20 mouse cellular contexts compared by ENCODE assay signal in the genomic region with DNA sequence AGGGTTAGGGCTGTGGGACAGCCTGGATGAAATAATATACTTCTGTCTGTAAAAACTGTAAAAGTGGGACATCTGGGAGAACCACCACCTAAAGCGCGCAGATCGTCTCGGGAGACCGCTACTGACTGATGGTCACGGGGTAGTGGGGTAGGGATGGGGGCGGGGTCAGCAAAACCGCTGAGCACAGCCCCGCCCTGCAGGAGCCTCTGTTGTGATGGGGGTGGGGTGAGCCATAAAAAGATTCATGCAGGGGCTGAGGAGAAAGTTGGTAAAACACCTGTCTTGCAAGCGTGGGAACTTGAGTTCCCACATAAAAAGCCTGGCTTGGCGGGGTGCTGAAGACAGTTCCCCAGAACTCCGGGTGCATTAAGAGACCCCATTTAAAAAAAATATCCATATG. TPM values are rescaled to one million over a fixed set of nuclear protein-coding genes. Genes with fewer than 3 reads are reported as not detected.
DNase-seq lines count a peak whose midpoint lies in the region; ATAC-seq lines count a peak whose summit lies in the region.
"Had no signal": no experiment of that assay in that cellular context is flagged by ENCODE, and none has a peak within 500 bp of the region (broad histone marks: within the 10 kb centered on the region; RNA-seq: fewer than 3 reads in every experiment).

No protein-coding gene starts in this region.

- 53% methylated on average over 12 of the region's 12 CpGs for WGBS in heart, embryonic 14.5 days
- 49% methylated on average over 12 of the region's 12 CpGs for WGBS in limb, embryonic 12.5 days
- 56% methylated on average over 12 of the region's 12 CpGs for WGBS in limb, embryonic 10.5 days
- 43% methylated on average over 12 of the region's 12 CpGs for WGBS in neural tube, embryonic 14.5 days

- H3K9ac ChIP-seq in heart, embryonic 14.5 days (ENCODE audit: low read length): no peak overlapping the region
- no peak overlapping the region for H3K9ac ChIP-seq in limb, embryonic 12.5 days (replicated peaks)
- H3K9ac ChIP-seq in neural tube, embryonic 14.5 days (replicated peaks; ENCODE audit: low read depth, low read length): no peak overlapping the region
- H3K9ac ChIP-seq: liver, embryonic 13.5 days had no signal

- intact Hi-C loops in heart, postnatal 25 days (cut with DNase I): loop anchor here (10.0 kb wide), 1 partner anchor 105 kb away; no protein-coding TSS in a partner anchor

- H3K27ac ChIP-seq in heart, embryonic 14.5 days (replicated peaks in 1 of 2; ENCODE audit: control insufficient read depth in 1 of 2, insufficient read depth in 1 of 2, low read depth in 2 of 2, low read length in 2 of 2): no peak overlapping the region
- H3K27ac ChIP-seq in limb, embryonic 12.5 days: no peak overlapping the region
- no peak overlapping the region for H3K27ac ChIP-seq in limb, embryonic 10.5 days
- no peak overlapping the region for H3K27ac ChIP-seq in neural tube, embryonic 14.5 days (ENCODE audit: low read depth, low read length)
- H3K27ac ChIP-seq: liver, embryonic 13.5 days had no signal

- 0 out of 2 replicates have a peak, but pooled peaks cover 3% of the 10 kb centered on the region for H3K9me3 ChIP-seq in heart, embryonic 14.5 days (ENCODE audit: control insufficient read depth, low read length)
- H3K9me3 ChIP-seq in limb, embryonic 12.5 days: peaks cover 5% of the 10 kb centered on the region
- H3K9me3 ChIP-seq in limb, embryonic 10.5 days (replicated peaks): no peaks in the 10 kb centered on the region
- no peaks in the 10 kb centered on the region for H3K9me3 ChIP-seq in neural tube, embryonic 14.5 days (ENCODE audit: control insufficient read depth, low read length)

- H3K36me3 ChIP-seq in heart, embryonic 14.5 days (ENCODE audit: control insufficient read depth, insufficient read depth, low read length): no peaks in the 10 kb centered on the region
- H3K36me3 ChIP-seq in limb, embryonic 12.5 days: no peaks in the 10 kb centered on the region
- no peaks in the 10 kb centered on the region for H3K36me3 ChIP-seq in limb, embryonic 10.5 days
- H3K36me3 ChIP-seq in neural tube, embryonic 14.5 days (ENCODE audit: control insufficient read depth, insufficient read depth, low read length): no peaks in the 10 kb centered on the region
- H3K36me3 ChIP-seq: liver, embryonic 13.5 days had no signal

- H3K27me3 ChIP-seq in heart, embryonic 14.5 days (ENCODE audit: control insufficient read depth, insufficient read depth, low read length): no peaks in the 10 kb centered on the region
- no peaks in the 10 kb centered on the region for H3K27me3 ChIP-seq in limb, embryonic 12.5 days
- H3K27me3 ChIP-seq in limb, embryonic 10.5 days (ENCODE audit: low read depth, poor library complexity, severe bottlenecking): no peaks in the 10 kb centered on the region
- no peaks in the 10 kb centered on the region for H3K27me3 ChIP-seq in neural tube, embryonic 14.5 days (ENCODE audit: control insufficient read depth, insufficient read depth, low read length)
- H3K27me3 ChIP-seq: liver, embryonic 13.5 days had no signal

- H3K4me3 ChIP-seq in heart, embryonic 14.5 days (ENCODE audit: control insufficient read depth in 1 of 2, insufficient read depth in 1 of 2, low read depth in 1 of 2, low read length in 2 of 2): no peak overlapping the region
- no peak overlapping the region for H3K4me3 ChIP-seq in limb, embryonic 12.5 days (replicated peaks)
- H3K4me3 ChIP-seq in limb, embryonic 10.5 days: no peak overlapping the region
- no peak overlapping the region for H3K4me3 ChIP-seq in neural tube, embryonic 14.5 days (ENCODE audit: low read depth, low read length)
- H3K4me3 ChIP-seq: liver, embryonic 13.5 days; megakaryocyte, embryonic 14.5 days had no signal

- peak overlapping the region; percentile 23 for H3K4me2 ChIP-seq in heart, embryonic 14.5 days (ENCODE audit: low read length)
- H3K4me2 ChIP-seq in limb, embryonic 12.5 days: peak overlapping the region; percentile 13; the same call in 1 of the 2 replicates
- H3K4me2 ChIP-seq in neural tube, embryonic 14.5 days (ENCODE audit: low read depth, low read length): peak overlapping the region; percentile 11; the same call in 1 of the 2 replicates
- H3K4me2 ChIP-seq: liver, embryonic 13.5 days had no signal

- H3K4me1 ChIP-seq in heart, embryonic 14.5 days (ENCODE audit: control insufficient read depth in 2 of 2, insufficient read depth in 2 of 2, low read length in 2 of 2): 0 out of 4 replicates have a peak, but pooled peaks cover 0 to 3% of the 10 kb centered on the region in 2 experiments
- peaks cover 6% of the 10 kb centered on the region; the same call in 1 of the 2 replicates for H3K4me1 ChIP-seq in limb, embryonic 12.5 days (replicated peaks)
- H3K4me1 ChIP-seq in limb, embryonic 10.5 days: peaks cover 11% of the 10 kb centered on the region
- H3K4me1 ChIP-seq in neural tube, embryonic 14.5 days (ENCODE audit: control insufficient read depth, insufficient read depth, low read length): no peaks in the 10 kb centered on the region
- H3K4me1 ChIP-seq: liver, embryonic 13.5 days had no signal

- no peak for DNase-seq in heart, postnatal 25 days (ENCODE audit: low spot score)
- no peak for DNase-seq in limb, embryonic 10.5 days (ENCODE audit: low spot score)
- DNase-seq in thymus, postnatal 4 days: peak; percentile 79
- no peak for DNase-seq in right cerebral cortex, postnatal 14 days
- DNase-seq: adrenal gland, adult 8-10 months; cerebellum, adult 11-12 months; cerebellum, postnatal 36 days; gastrocnemius, postnatal 36 days; kidney, adult 9 months; liver, embryonic 13.5 days had no signal

- no peak for ATAC-seq in heart, embryonic 14.5 days (ENCODE audit: insufficient number of reproducible peaks, insufficient read depth, low FRiP score, low read depth)
- no peak for ATAC-seq in limb, embryonic 12.5 days (ENCODE audit: insufficient number of reproducible peaks, insufficient read depth, low FRiP score, low TSS enrichment, low read depth)
- ATAC-seq in neural tube, embryonic 14.5 days (ENCODE audit: low read depth): peak; percentile 44; the same call in 1 of the 2 replicates
- ATAC-seq: hindbrain, embryonic 16.5 days; lung, postnatal 0 days; midbrain, embryonic 16.5 days had no signal

RNA-seq across cellular contexts. Expression of gene Rec114, which starts 26.2 kb away (rescaled TPM):
- polyA plus RNA-seq in heart, embryonic 14.5 days (2014; fragmentation: Nextera tagmentation; extraction: Ambion mirVana): 6.4 and 6.9 TPM in 2 replicates
- 1 to 10 TPM; 3.1 to 5.5 TPM for total RNA-seq in heart, postnatal 25 days (2021)
- polyA plus RNA-seq in limb, embryonic 12.5 days (2016; fragmentation: Nextera tagmentation; extraction: Ambion mirVana): 1.4 and 2.1 TPM in 2 replicates
- 1.4 and 1.7 TPM in 2 replicates for polyA plus RNA-seq in limb, embryonic 10.5 days (2016; fragmentation: Nextera tagmentation; extraction: Ambion mirVana)
- 2.1 and 3.1 TPM in 2 replicates for polyA plus RNA-seq in neural tube, embryonic 14.5 days (2014; fragmentation: Nextera tagmentation; extraction: Ambion mirVana)
- total RNA-seq: gastrocnemius, postnatal 36 days; layer of hippocampus, adult 18-20 months had no signal
- polyA plus RNA-seq: small intestine, adult 2 months had no signal

RNA-seq across cellular contexts. Expression of gene Hcn4, which starts 53.3 kb away (rescaled TPM):
- polyA plus RNA-seq in heart, embryonic 14.5 days (2014; fragmentation: Nextera tagmentation; extraction: Ambion mirVana): 2.0 and 3.6 TPM in 2 replicates
- 1 to 10 TPM; 6.5 to 7.0 TPM for total RNA-seq in heart, postnatal 25 days (2021)
- polyA plus RNA-seq in limb, embryonic 12.5 days (2016; fragmentation: Nextera tagmentation; extraction: Ambion mirVana): 0.27 and 0.29 TPM in 2 replicates
- polyA plus RNA-seq in limb, embryonic 10.5 days (2016; fragmentation: Nextera tagmentation; extraction: Ambion mirVana): 0.19 and 0.33 TPM in 2 replicates
- 4.1 and 4.9 TPM in 2 replicates for polyA plus RNA-seq in neural tube, embryonic 14.5 days (2014; fragmentation: Nextera tagmentation; extraction: Ambion mirVana)
- polyA plus RNA-seq: C2C12; liver, embryonic 13.5 days had no signal
